In the genomic region with DNA sequence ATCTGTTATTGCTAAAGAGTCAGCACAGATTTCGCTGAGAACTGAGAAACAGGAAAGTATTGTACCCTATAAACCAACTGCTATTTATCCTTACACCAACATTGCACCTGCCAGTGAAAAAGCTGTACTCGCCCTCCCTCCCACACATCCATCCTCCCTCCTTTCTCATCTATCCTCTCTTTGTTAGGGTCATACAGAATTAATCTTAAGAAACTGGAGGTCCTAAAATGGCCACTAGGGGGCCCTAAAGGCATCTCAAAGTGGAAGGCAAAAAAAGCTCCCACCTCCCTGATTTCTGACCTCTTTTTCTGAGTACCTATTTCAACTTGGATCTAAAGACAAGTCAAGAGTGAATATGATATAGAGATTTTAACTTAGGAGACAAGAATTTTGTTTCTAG, we compare ENCODE assay signal across 9 mouse cellular contexts. TPM values are rescaled to one million over a fixed set of nuclear protein-coding genes. Genes with fewer than 3 reads are reported as not detected.
A peak's percentile ranks its signal among the peaks of the same experiment; 100 is the strongest.
DNase-seq lines count a peak whose midpoint lies in the region; ATAC-seq and TF ChIP-seq lines count a peak whose summit lies in the region.
"Had no signal": no experiment of that assay in that cellular context is flagged by ENCODE, and none has a peak within 500 bp of the region (broad histone marks: within the 10 kb centered on the region; RNA-seq: fewer than 3 reads in every experiment).

No protein-coding gene starts in this region.

- H3K27me3 ChIP-seq in E14TG2a.4 (ENCODE audit: insufficient read depth, low read length), result peaks cover 9% of the 10 kb centered on the region

- H3K4me3 ChIP-seq in E14TG2a.4 (replicated peaks; ENCODE audit: low read length), result no peak overlapping the region
- H3K4me3 ChIP-seq: heart, embryonic 13.5 days had no signal

- no peak for ATAC-seq in CD4-positive, CD25-positive, alpha-beta regulatory T cell, adult 4 months

- peaks cover 31% of the 10 kb centered on the region for H3K4me1 ChIP-seq in E14TG2a.4 (replicated peaks; ENCODE audit: low read depth, low read length)

- peak; percentile 67 for TF ChIP-seq CTCF in E14TG2a.4 (conservative IDR thresholded peaks at IDR 0.05; ENCODE audit: low read length)

- peaks cover 4% of the 10 kb centered on the region for H3K9me3 ChIP-seq in E14TG2a.4 (ENCODE audit: low read length)
- H3K9me3 ChIP-seq: heart, embryonic 13.5 days had no signal

- peak; percentile 56 for DNase-seq in CD4-positive, CD25-positive, alpha-beta regulatory T cell, adult 2 months (ENCODE audit: low read depth, low spot score)
- DNase-seq in cerebellum, adult 9-10 months, result peak; percentile 84
- DNase-seq in gastrocnemius, adult 8-10 months (ENCODE audit: low spot score in 2 of 2), result peak; percentile 12 to 21
- peak; percentile 59 to 91 for DNase-seq in layer of hippocampus, adult 18-20 months (ENCODE audit: low spot score in 2 of 2)
- peak; percentile 54 for DNase-seq in lung, postnatal 25 days (ENCODE audit: low spot score)
- peak; percentile 71 for DNase-seq in right cerebral cortex, postnatal 4 days

- H3K36me3 ChIP-seq in E14TG2a.4 (ENCODE audit: insufficient read depth, low read length), result no peaks in the 10 kb centered on the region
- H3K36me3 ChIP-seq: heart, embryonic 13.5 days had no signal

RNA-seq across cellular contexts. Expression of gene Large1, which starts 2.6 kb away (rescaled TPM):
- under 1 TPM in 1 of 2 experiments, not detected in 1; 0.32 TPM for polyA plus RNA-seq in CD4-positive, CD25-positive, alpha-beta regulatory T cell, adult 4 months (2017; shearing (Covaris generic))
- 10 to 100 TPM; 22.5 to 33.6 (median 27.7) TPM for total RNA-seq in gastrocnemius, adult 8-10 months (2022)
- 100 to 1,000 TPM; 139 to 140 TPM for total RNA-seq in layer of hippocampus, adult 18-20 months (2021)

Comparison
In these comparisons a context has a peak if more than half of its experiments do, and no peak if none do; other contexts are left out.
1. DNase-seq: peak in every context shown above with its lines; median percentile 84 in cerebellum, adult 9-10 months; 75 in layer of hippocampus, adult 18-20 months; 71 in right cerebral cortex, postnatal 4 days; 56 in CD4-positive, CD25-positive, alpha-beta regulatory T cell, adult 2 months; 54 in lung, postnatal 25 days; 16 in gastrocnemius, adult 8-10 months.
2. RNA of gene Large1, which starts 2.6 kb away (total RNA-seq): 139 to 140 TPM in layer of hippocampus, adult 18-20 months; 22.5 to 33.6 TPM in gastrocnemius, adult 8-10 months; every median in the first group is over 4 times any median in the second.